Mouse (Mus musculus) layer of hippocampus, adult 11-12 months (tissue): ENCODE data around the gene Gm11397.
"Not testable (repeated sequence)": the region's sequence is repeated elsewhere in the genome, so short reads cannot be mapped to it uniquely, and the experiment has no call there.

Experiments used
- DNase-seq: peaks from one replicate; pipeline ENCODE4 v3.0.0; 2022; ENCODE audit warnings: low spot score

The Gm11397 gene

DNA sequence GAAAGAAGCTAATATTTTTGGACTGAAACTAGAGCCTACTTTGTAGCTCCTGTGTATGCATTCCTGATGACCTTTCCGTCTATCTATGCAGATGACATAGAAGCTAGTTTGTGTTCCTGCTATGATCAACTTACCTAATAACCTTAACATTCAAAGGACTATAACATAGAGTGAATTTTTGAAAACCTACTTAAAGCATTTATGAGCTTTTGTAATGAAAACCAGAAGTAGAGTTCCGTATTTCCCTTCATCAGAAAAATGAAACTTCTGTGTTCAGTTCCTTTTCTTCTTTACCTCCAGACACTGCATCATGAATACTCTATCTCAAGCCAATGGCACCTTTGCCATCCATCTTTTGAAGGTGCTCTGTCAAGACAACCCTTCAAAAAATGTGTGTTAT is at the start of gene Gm11397:
Gene Gm11397, plus strand, starts transcription at position 301 of the 400 bp plus-strand sequence.
- DNase-seq = not testable (repeated sequence)

DNA sequence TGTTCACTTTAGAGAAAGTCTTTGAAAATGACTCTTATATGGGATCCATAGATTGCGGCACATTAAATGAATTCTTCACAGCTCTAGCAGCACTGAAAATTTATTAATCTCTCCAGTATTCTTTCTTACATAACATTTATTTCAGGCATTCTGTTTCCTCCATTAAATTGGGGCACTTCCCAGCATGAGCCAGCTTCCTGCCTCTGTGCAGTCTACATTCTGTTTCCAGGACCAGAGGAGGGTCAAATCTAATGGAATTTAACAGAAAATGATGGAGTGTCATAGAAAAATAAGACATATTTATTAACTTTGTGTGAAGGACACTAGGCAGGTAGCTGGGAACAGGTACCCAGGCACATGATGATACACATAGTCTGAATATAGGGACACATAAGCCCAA is 38.9 kb upstream of the Gm11397 start:
- not testable (repeated sequence) for DNase-seq

DNA sequence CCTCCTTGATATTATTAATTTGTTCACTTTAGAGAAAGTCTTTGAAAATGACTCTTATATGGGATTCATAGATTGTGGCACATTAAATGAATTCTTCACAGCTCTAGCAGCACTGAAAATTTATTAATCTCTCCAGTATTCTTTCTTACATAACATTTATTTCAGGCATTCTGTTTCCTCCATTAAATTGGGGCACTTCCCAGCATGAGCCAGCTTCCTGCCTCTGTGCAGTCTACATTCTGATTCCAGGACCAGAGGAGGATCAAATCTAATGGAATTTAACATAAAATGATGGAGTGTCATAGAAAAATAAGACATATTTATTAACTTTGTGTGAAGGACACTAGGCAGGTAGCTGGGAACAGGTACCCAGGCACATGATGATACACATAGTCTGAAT is 37.2 kb downstream of the Gm11397 start:
- DNase-seq = not testable (repeated sequence)
